Mouse (Mus musculus) bone marrow macrophage, adult 2 months (primary cell): ENCODE data around the gene Glmn.

Source experiments
- CTCF ChIP-seq: IDR thresholded peaks from 2 replicates; pipeline ENCODE4 v1.5.1; 2012; ENCODE audit warnings: low read depth, mild to moderate bottlenecking, low read length, moderate library complexity
- POLR2A ChIP-seq: IDR thresholded peaks from 2 replicates; pipeline ENCODE4 v1.6.1; 2012; ENCODE audit warnings: mild to moderate bottlenecking, low read depth, low read length, borderline replicate concordance

DNA sequence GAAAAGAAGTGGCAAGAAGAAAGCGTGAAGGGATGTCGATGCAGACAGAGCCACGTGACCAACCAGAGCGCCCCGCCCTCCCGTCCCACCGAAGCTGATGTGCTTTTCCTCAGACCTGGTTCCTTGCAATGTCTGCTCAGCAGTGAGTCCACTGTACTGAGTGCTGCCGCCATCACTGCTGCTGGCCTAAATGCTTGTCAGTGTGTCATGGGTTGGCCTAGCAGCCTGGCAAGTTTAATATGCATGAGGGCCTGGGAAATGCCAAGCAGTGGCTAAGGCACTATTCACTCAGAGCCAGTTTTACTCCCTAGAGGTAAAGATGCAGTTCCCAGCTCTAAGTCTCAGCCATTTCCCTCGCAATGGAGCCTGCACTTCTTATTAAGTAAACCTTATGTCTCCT is 28.5 kb downstream of the Glmn start:
- TF ChIP-seq CTCF (no peak), POLR2A (no peak)
